10 mouse cellular contexts compared by ENCODE assay signal in the genomic region with DNA sequence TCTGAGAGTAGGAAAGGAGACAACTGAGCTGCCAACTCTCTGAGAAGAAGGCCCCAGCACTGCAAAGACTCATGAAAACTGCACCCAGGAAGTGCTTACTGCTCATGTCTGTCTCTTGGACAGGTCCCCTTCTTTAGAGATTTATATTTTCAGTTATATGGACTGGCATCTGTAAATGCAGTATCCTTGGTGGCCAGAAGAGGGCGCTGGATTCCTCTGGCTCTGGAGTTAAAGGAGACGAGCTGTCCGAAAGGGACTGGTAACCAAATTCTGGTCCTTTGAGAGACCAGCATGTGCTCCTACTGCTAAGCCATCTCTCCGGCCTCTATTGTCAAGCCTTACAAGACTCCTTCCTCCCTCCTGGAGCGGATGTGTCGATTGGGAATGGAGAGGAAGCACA. TPM values are rescaled to one million over a fixed set of nuclear protein-coding genes. Genes with fewer than 3 reads are reported as not detected.
DNase-seq lines count a peak whose midpoint lies in the region; ATAC-seq lines count a peak whose summit lies in the region.
"Had no signal": no experiment of that assay in that cellular context is flagged by ENCODE, and none has a peak within 500 bp of the region (broad histone marks: within the 10 kb centered on the region; RNA-seq: fewer than 3 reads in every experiment).

No protein-coding gene starts in this region.

- intact Hi-C loops in gastrocnemius, postnatal 14 days (cut with DNase I; ENCODE audit: low total_unique reads) = no loop called here

- no peak overlapping the region for H3K27ac ChIP-seq in midbrain, embryonic 11.5 days (ENCODE audit: low read depth, low read length)
- H3K27ac ChIP-seq in midbrain, embryonic 16.5 days (ENCODE audit: low read length) = no peak overlapping the region
- H3K27ac ChIP-seq: hindbrain, embryonic 13.5 days; lung, embryonic 15.5 days had no signal

- no peaks in the 10 kb centered on the region for H3K36me3 ChIP-seq in midbrain, embryonic 11.5 days (ENCODE audit: control insufficient read depth, insufficient read depth, low read length)
- no peaks in the 10 kb centered on the region for H3K36me3 ChIP-seq in midbrain, embryonic 16.5 days (ENCODE audit: control insufficient read depth, insufficient read depth, low read length)
- H3K36me3 ChIP-seq: lung, embryonic 15.5 days had no signal

- no peak for ATAC-seq in midbrain, embryonic 11.5 days (ENCODE audit: low FRiP score)
- no peak for ATAC-seq in midbrain, embryonic 16.5 days
- ATAC-seq in erythroblast, adult 5-6 weeks (replicated peaks; ENCODE audit: low FRiP score, poor library complexity, severe bottlenecking) = peak; percentile 47

- no peak overlapping the region for H3K4me3 ChIP-seq in midbrain, embryonic 11.5 days (ENCODE audit: low read depth, low read length)
- H3K4me3 ChIP-seq in midbrain, embryonic 16.5 days (ENCODE audit: low read depth, low read length) = no peak overlapping the region
- H3K4me3 ChIP-seq: hindbrain, embryonic 13.5 days; lung, embryonic 15.5 days had no signal

- peak; percentile 54 for DNase-seq in embryo, embryonic 10.5 days (ENCODE audit: low spot score)
- no peak for DNase-seq in embryo, embryonic 11 days
- DNase-seq in midbrain, embryonic 11.5 days (ENCODE audit: low spot score, missing footprints) = peak; percentile 84
- DNase-seq in thymus, postnatal 14 days = peak; percentile 49
- DNase-seq in gastrocnemius, postnatal 14 days = no peak
- no peak for DNase-seq in right cerebral cortex, postnatal 10 days (ENCODE audit: low spot score in 2 of 2)

- no peaks in the 10 kb centered on the region for H3K9me3 ChIP-seq in midbrain, embryonic 11.5 days (ENCODE audit: control insufficient read depth, low read length)
- no peaks in the 10 kb centered on the region for H3K9me3 ChIP-seq in midbrain, embryonic 16.5 days (replicated peaks; ENCODE audit: control insufficient read depth, low read length, poor library complexity, severe bottlenecking)
- H3K9me3 ChIP-seq: hindbrain, embryonic 13.5 days; lung, embryonic 15.5 days had no signal

- no peak overlapping the region for H3K9ac ChIP-seq in midbrain, embryonic 11.5 days (ENCODE audit: low read length)
- H3K9ac ChIP-seq in midbrain, embryonic 16.5 days (ENCODE audit: low read depth, low read length) = no peak overlapping the region
- H3K9ac ChIP-seq: hindbrain, embryonic 13.5 days; lung, embryonic 15.5 days had no signal

- H3K27me3 ChIP-seq in midbrain, embryonic 11.5 days (ENCODE audit: control insufficient read depth, insufficient read depth, low read length) = no peaks in the 10 kb centered on the region
- no peaks in the 10 kb centered on the region for H3K27me3 ChIP-seq in midbrain, embryonic 16.5 days (ENCODE audit: control insufficient read depth, insufficient read depth, low read depth, low read length)

- 38% methylated on average over 6 of the region's 6 CpGs for WGBS in midbrain, embryonic 11.5 days
- 44% methylated on average over 6 of the region's 6 CpGs for WGBS in midbrain, embryonic 16.5 days

- H3K4me1 ChIP-seq in midbrain, embryonic 11.5 days (ENCODE audit: control insufficient read depth, insufficient read depth, low read length) = no peaks in the 10 kb centered on the region
- no peaks in the 10 kb centered on the region for H3K4me1 ChIP-seq in midbrain, embryonic 16.5 days (ENCODE audit: control insufficient read depth, insufficient read depth, low read length)
- H3K4me1 ChIP-seq: hindbrain, embryonic 13.5 days had no signal

- H3K4me2 ChIP-seq in midbrain, embryonic 11.5 days = no peak overlapping the region
- H3K4me2 ChIP-seq in midbrain, embryonic 16.5 days (ENCODE audit: low read length) = no peak overlapping the region
- H3K4me2 ChIP-seq: hindbrain, embryonic 13.5 days; lung, embryonic 15.5 days had no signal

RNA-seq across cellular contexts. Expression of a gene that starts 26.9 kb away (rescaled TPM):
- 8.0 and 8.9 TPM in 2 replicates for polyA plus RNA-seq in midbrain, embryonic 11.5 days (2014; fragmentation: Nextera tagmentation; extraction: Ambion mirVana)
- polyA plus RNA-seq in midbrain, embryonic 16.5 days (2015; fragmentation: Nextera tagmentation; extraction: Ambion mirVana) = 2.9 and 3.7 TPM in 2 replicates
- 28.6 and 38.5 TPM in 2 replicates for total RNA-seq in erythroblast, adult 5-6 weeks (2015; ENCODE audit: low replicate concordance)
- total RNA-seq in erythroblast, adult 5-6 weeks (2017; ENCODE audit: low replicate concordance) = 6.7 and 17.0 TPM in 2 replicates
- total RNA-seq in gastrocnemius, postnatal 14 days (2021) = 10 to 100 TPM; 24.7 to 27.9 TPM

RNA-seq across cellular contexts. Expression of a gene that starts 28.9 kb away (rescaled TPM):
- 13.4 and 13.6 TPM in 2 replicates for polyA plus RNA-seq in midbrain, embryonic 11.5 days (2014; fragmentation: Nextera tagmentation; extraction: Ambion mirVana)
- polyA plus RNA-seq in midbrain, embryonic 16.5 days (2015; fragmentation: Nextera tagmentation; extraction: Ambion mirVana) = 13.8 and 15.9 TPM in 2 replicates
- total RNA-seq in erythroblast, adult 5-6 weeks (2015; ENCODE audit: low replicate concordance) = 1.3 TPM in 1 of 2 replicates, not detected in the other
- 5.3 and 6.0 TPM in 2 replicates for total RNA-seq in erythroblast, adult 5-6 weeks (2017; ENCODE audit: low replicate concordance)
- total RNA-seq in gastrocnemius, postnatal 14 days (2021) = 1 to 10 TPM; 1.6 to 2.6 TPM

RNA-seq across cellular contexts. Expression of a gene that starts 55.2 kb away (rescaled TPM):
- 0.59 and 0.72 TPM in 2 replicates for polyA plus RNA-seq in midbrain, embryonic 11.5 days (2014; fragmentation: Nextera tagmentation; extraction: Ambion mirVana)
- 0.70 and 0.73 TPM in 2 replicates for polyA plus RNA-seq in midbrain, embryonic 16.5 days (2015; fragmentation: Nextera tagmentation; extraction: Ambion mirVana)
- total RNA-seq in erythroblast, adult 5-6 weeks (2015; ENCODE audit: low replicate concordance) = 0.42 and 1.2 TPM in 2 replicates
- total RNA-seq in erythroblast, adult 5-6 weeks (2017; ENCODE audit: low replicate concordance) = 1.1 and 1.4 TPM in 2 replicates
- 1 to 10 TPM; 4.2 to 5.7 TPM for total RNA-seq in gastrocnemius, postnatal 14 days (2021)

Comparison
In these comparisons a context has a peak if more than half of its experiments do, and no peak if none do; other contexts are left out.
1. DNase-seq: peak in embryo, embryonic 10.5 days (single experiment), midbrain, embryonic 11.5 days (single experiment) and thymus, postnatal 14 days (single experiment); none in embryo, embryonic 11 days (single experiment), gastrocnemius, postnatal 14 days (single experiment) and right cerebral cortex, postnatal 10 days (0 of 2).